Mouse (Mus musculus): ENCODE results near the gene AC129217.1. TPM values are rescaled to one million over a fixed set of nuclear protein-coding genes. Genes with fewer than 3 reads are reported as not detected.
"Not testable (repeated sequence)": the region's sequence is repeated elsewhere in the genome, so short reads cannot be mapped to it uniquely, and the experiment has no call there.

Gene AC129217.1
- polyA plus RNA-seq, 1 experiment from 2014 or later = not detected

DNA sequence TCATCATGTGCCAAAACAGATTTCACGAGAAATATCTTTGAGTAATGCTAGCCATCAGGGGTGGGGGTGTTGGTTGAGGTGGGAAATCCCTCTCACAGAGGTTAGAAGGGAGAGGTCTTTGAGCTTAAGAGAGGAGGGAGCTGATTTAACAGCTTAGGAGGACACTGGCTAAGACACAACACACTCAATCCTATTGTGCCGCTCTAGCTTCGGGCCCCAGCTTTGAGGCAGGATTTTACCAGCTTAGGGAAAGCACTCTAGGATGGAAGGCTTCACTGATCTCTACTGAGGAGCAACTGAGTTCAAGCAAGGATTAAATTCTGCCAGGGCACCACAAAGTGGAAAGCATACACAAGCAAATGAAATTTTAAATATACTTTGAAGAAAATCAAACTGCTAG lies 12.6 kb upstream of the AC129217.1 start:
- no peaks in the 10 kb centered on the region for H3K9me3 ChIP-seq
- H3K36me3 ChIP-seq = peaks cover 49% of the 10 kb centered on the region
- H3K27me3 ChIP-seq (ENCODE audit: insufficient read depth, poor library complexity, severe bottlenecking) = no peaks in the 10 kb centered on the region
- no peak for DNase-seq (ENCODE audit: low spot score)
- H3K4me1 ChIP-seq = peaks cover 19% of the 10 kb centered on the region
- H3K4me3 ChIP-seq = no peak overlapping the region
- H3K27ac ChIP-seq = no peak overlapping the region
- 81% methylated on average over 3 of the region's 3 CpGs for WGBS

DNA sequence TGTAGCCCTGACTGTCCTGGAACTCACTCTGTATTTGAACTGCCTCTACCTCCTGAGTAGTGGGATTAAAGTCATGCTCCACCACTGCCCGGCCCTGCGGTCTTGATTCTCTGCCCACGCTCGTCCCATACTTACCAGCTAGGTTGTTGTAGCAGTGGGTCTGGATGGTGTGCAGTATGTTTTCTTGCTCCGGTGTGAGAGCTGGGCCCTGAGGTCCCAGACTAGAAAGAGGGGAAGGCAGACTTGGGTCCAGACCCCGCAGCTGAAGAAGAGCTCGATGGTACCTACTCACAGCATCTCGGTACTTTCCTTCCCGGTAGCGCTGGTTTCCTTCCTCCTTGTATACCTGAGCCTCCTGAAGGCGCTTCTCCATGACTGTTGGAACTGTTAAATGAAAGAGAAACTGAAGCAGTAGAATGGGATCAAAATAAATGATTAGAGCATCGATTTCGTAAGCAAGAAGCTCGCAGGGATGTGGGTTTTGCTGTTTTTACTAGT lies 11.2 kb upstream of the AC129217.1 start:
- peaks cover 46% of the 10 kb centered on the region for H3K36me3 ChIP-seq
- H3K9me3 ChIP-seq = no peaks in the 10 kb centered on the region
- DNase-seq (ENCODE audit: low spot score) = no peak
- peak overlapping the region; percentile 100 for H3K4me3 ChIP-seq
- peaks cover 29% of the 10 kb centered on the region for H3K4me1 ChIP-seq
- peak overlapping the region; percentile 95 for H3K27ac ChIP-seq
- WGBS = 26% methylated on average over 14 of the region's 14 CpGs
- no peaks in the 10 kb centered on the region for H3K27me3 ChIP-seq (ENCODE audit: insufficient read depth, poor library complexity, severe bottlenecking)

DNA sequence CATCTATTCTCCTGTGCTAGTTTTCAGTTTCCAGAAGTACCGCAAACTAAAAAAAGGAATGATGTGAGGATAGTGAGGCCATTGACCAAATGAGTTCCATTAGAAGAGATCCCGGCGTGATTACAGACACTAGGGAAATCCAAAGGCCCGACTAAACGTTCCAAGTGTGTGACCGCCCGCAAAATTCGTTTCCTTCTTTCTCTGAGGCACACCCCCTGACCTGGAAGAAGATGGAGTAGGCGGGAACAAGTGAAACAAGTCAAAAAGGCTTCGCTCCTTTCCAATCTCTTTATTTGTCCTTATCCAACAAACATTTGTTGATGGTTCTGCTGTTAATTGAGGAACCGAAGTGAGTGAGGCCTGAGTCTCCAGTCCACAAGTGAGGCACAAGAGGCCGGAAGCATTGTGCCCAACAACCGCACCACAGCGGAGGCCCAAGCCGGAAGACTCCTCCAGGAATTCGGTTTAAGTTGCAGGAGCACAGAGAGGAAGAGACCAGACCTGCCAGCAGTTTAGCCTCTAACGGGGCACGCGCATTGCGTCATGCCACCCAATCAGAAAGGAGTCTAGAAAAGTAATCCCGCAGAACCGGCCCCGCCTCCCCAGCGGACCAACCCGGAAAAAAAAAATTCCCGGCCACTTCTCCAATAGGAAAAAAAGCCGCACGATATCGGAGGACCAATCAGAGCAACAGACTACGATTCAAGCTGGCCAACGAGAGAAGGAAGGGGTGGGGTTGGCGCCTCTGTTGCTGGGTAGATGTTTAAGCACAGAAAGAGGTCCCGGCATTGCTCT lies 10.6 kb upstream of the AC129217.1 start, which contains the start of gene Ttc9c:
TSS of gene Ttc9c (minus strand) at position 533 of the 795 bp plus-strand sequence.
- under 1% methylated on average over 33 of the region's 33 CpGs for WGBS
- peak; percentile 99 for DNase-seq (ENCODE audit: low spot score)
- Histone ChIP-seq H3K4me1 (peaks cover 29% of the 10 kb centered on the region), H3K27ac (peak within 1 kb of the TSS; percentile 95), H3K36me3 (peaks cover 46% of the 10 kb centered on the region), H3K9me3 (no peaks in the 10 kb centered on the region), H3K4me3 (peak within 1 kb of the TSS; percentile 100), H3K27me3 (ENCODE audit: insufficient read depth, poor library complexity, severe bottlenecking) (no peaks in the 10 kb centered on the region)

DNA sequence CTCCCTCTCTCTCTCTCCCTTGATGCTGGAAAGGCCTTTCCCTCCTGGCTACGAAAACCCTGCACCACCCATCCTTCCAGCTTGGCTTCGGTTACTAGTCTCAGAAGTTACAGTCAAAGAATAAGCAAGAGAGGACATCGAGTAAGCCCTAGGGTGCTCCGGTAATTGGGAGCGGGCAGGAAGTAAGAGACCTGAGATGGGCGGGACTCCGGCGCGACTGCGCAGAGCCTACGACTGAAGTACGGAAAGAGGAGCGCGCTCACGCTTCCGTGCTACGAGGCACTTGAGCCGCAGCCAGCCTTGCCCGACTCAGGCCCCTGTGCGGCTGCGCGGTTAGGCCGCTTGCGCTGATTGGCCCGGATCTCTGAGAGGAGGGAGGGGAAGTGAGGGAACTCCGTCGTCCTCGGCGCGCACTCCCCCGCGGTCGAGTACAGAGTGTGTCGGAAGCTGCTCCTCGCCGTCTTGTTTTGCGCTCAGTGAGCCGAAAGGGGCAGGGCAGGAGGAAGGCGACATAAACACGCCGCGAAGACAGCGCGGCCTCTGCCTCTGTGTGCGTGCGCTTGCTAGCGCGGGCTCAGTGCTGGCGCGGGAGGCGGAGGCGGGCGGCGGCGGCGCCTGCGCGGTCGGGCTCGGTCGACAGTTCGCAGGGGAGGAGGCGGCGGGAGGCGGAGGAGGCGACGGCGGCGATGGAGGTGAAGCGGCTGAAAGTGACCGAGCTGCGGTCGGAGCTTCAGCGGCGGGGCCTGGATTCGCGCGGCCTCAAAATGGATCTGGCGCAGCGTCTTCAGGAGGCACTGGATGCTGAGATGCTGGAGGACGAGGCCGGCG lies 9.8 kb upstream of the AC129217.1 start, which contains the start of gene Hnrnpul2:
TSS of gene Hnrnpul2 (plus strand) at position 415 of the 828 bp plus-strand sequence.
- peaks cover 29% of the 10 kb centered on the region for H3K4me1 ChIP-seq
- H3K4me3 ChIP-seq = peak within 1 kb of the TSS; percentile 100
- WGBS = under 1% methylated on average over 83 of the region's 83 CpGs
- peaks cover 47% of the 10 kb centered on the region for H3K36me3 ChIP-seq
- DNase-seq (ENCODE audit: low spot score) = peak; percentile 99
- H3K9me3 ChIP-seq = no peaks in the 10 kb centered on the region
- peak within 1 kb of the TSS; percentile 95 for H3K27ac ChIP-seq
- no peaks in the 10 kb centered on the region for H3K27me3 ChIP-seq (ENCODE audit: insufficient read depth, poor library complexity, severe bottlenecking)

DNA sequence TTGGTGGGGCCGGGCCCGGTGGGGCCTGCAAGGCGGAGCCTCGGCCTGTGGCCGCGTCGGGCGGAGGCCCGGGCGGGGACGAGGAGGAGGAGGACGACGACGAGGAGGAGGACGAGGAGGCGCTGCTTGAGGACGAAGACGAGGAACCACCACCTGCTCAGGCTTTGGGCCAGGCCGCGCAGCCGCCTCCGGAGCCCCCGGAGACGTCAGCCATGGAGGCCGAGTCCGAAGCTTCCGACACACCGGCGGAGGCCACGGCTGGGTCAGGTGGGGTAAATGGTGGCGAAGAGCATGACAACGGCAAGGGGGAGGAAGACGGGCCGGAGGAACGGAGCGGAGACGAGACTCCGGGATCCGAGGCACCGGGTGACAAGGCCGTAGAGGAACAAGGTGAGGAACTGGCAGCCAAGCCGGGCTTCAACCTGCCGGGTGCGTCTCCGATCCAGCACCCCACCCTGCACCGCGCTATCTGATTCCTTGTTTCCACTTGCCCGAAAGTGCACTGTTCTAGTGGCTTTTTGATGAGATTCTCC lies 9.1 kb upstream of the AC129217.1 start:
- H3K4me3 ChIP-seq = peak overlapping the region; percentile 100
- no peaks in the 10 kb centered on the region for H3K27me3 ChIP-seq (ENCODE audit: insufficient read depth, poor library complexity, severe bottlenecking)
- H3K4me1 ChIP-seq = peaks cover 29% of the 10 kb centered on the region
- peak; percentile 81 for DNase-seq (ENCODE audit: low spot score)
- no peaks in the 10 kb centered on the region for H3K9me3 ChIP-seq
- WGBS = under 1% methylated on average over 47 of the region's 48 CpGs
- peaks cover 47% of the 10 kb centered on the region for H3K36me3 ChIP-seq
- peak overlapping the region; percentile 95 for H3K27ac ChIP-seq

DNA sequence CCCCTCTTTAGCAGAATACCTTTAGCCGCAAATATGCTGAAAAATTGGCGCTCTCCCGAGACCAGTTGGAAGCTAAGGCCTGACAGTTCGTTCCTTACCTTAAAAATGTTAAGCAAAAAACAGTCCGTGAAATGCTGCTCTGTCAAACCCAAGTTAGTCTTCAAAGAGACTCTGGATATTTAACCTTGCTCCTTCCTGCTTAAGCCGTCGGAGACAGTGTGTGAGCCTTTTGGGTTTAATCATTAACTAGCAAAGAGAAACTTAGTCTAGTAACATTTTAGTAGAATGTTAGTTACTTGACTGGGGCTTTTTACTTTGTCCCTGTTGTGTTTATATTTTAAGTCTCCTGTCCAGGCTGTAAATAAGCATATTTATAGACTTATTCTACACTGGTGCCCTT lies 8.4 kb upstream of the AC129217.1 start:
- WGBS = 3% methylated on average over 7 of the region's 7 CpGs
- DNase-seq (ENCODE audit: low spot score) = no peak
- Histone ChIP-seq H3K4me3 (peak overlapping the region; percentile 100), H3K27me3 (ENCODE audit: insufficient read depth, poor library complexity, severe bottlenecking) (no peaks in the 10 kb centered on the region), H3K27ac (peak overlapping the region; percentile 95), H3K4me1 (peaks cover 29% of the 10 kb centered on the region), H3K9me3 (no peaks in the 10 kb centered on the region), H3K36me3 (peaks cover 50% of the 10 kb centered on the region)

DNA sequence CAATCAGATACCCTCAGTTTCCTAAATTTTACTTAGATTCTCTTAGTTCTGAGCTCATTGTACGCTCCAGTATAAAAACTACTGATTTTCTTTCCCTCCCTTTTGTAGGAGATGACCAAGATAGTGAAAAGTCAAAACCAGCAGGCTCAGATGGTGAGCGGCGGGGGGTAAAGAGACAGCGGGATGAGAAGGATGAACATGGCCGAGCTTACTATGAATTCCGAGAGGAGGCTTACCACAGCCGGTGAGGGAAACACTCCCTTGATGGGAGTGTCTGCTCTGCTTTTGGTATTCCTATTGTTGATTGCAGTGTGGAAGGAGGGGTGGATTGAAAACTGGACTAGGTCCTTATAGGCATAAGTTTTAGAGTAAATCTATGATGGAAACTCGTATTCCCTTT lies 6.9 kb upstream of the AC129217.1 start:
- Histone ChIP-seq H3K4me3 (peak overlapping the region; percentile 100), H3K9me3 (no peaks in the 10 kb centered on the region), H3K27ac (no peak overlapping the region), H3K27me3 (ENCODE audit: insufficient read depth, poor library complexity, severe bottlenecking) (no peaks in the 10 kb centered on the region), H3K36me3 (peaks cover 56% of the 10 kb centered on the region), H3K4me1 (peaks cover 19% of the 10 kb centered on the region; the same call in 1 of the 2 replicates)
- DNase-seq (ENCODE audit: low spot score) = no peak
- 75% methylated on average over 8 of the region's 8 CpGs for WGBS

DNA sequence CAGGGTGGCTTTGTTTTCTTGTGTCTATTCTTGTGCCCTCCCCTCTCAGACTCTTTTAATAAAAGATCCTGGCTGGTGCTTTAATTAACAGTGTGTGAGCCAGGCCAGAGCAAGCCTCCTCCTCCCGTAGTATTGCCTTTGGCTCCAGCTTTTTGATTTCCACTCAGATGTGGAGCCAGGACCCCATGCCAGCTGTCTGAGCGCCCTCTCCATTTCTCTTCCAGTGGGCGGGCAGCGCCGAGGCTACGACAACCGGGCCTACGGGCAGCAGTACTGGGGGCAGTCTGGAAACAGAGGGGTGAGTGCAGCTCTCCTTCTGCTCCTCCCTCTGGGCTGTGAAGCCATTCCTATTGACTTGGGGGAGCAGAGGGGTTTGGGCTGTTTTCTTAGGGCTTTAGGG lies 1.1 kb downstream of the AC129217.1 start:
- 96% methylated on average over 8 of the region's 8 CpGs for WGBS

DNA sequence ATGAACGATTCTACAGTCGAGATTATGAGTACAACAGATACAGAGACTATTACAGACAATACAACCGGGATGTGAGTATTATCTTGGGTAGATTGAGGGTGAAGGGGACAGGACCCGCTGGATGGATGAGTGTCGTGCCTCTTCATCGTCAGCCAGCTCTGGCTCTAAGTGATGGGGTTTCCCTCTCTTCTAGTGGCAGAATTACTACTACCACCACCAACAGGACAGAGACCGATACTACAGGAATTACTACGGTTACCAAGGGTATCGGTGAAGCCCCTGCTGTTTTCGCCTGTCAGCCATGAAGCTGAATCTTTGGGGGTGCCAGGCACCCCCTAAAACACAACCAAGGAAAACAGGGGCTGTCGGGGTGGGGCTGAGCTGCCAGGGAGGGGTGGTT lies 1.7 kb downstream of the AC129217.1 start:
- H3K27ac ChIP-seq = no peak overlapping the region
- no peaks in the 10 kb centered on the region for H3K27me3 ChIP-seq (ENCODE audit: insufficient read depth, poor library complexity, severe bottlenecking)
- WGBS = 89% methylated on average over 11 of the region's 11 CpGs
- H3K36me3 ChIP-seq = peaks cover 98% of the 10 kb centered on the region
- DNase-seq (ENCODE audit: low spot score) = no peak
- no peaks in the 10 kb centered on the region for H3K4me1 ChIP-seq
- H3K9me3 ChIP-seq = no peaks in the 10 kb centered on the region
- no peak overlapping the region for H3K4me3 ChIP-seq

More for the DNA sequence above, 1.1 kb downstream of the AC129217.1 start:
- no peak for DNase-seq (ENCODE audit: low spot score)
- Histone ChIP-seq H3K27ac (no peak overlapping the region), H3K4me1 (no peaks in the 10 kb centered on the region), H3K36me3 (peaks cover 100% of the 10 kb centered on the region), H3K27me3 (ENCODE audit: insufficient read depth, poor library complexity, severe bottlenecking) (no peaks in the 10 kb centered on the region), H3K4me3 (no peak overlapping the region), H3K9me3 (no peaks in the 10 kb centered on the region)

DNA sequence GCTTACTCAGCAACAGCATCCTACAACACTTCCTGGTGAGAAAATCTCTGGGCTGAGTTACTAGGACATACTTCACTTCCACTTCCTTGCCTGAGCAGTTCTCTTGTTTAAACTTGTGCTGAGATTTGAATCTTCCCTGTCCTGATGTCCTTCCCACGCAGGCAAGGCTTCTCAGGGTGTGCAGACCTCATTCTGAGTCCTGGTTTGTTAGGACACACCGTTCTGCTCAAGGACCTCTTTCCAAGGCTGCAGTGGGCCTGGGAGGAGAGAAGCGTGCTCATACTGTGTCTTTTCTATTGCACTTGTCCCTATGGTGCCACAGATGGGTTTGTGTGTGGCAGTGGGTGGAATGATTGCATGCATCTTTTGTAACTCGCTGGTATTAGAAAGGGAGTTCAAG lies 3.4 kb downstream of the AC129217.1 start:
- DNase-seq (ENCODE audit: low spot score) = no peak
- H3K4me1 ChIP-seq = peaks cover 8% of the 10 kb centered on the region; the same call in 1 of the 2 replicates
- no peaks in the 10 kb centered on the region for H3K9me3 ChIP-seq
- H3K27ac ChIP-seq = no peak overlapping the region
- H3K36me3 ChIP-seq = peaks cover 82% of the 10 kb centered on the region
- no peak overlapping the region for H3K4me3 ChIP-seq
- no peaks in the 10 kb centered on the region for H3K27me3 ChIP-seq (ENCODE audit: insufficient read depth, poor library complexity, severe bottlenecking)
- 90% methylated on average over 4 of the region's 4 CpGs for WGBS

DNA sequence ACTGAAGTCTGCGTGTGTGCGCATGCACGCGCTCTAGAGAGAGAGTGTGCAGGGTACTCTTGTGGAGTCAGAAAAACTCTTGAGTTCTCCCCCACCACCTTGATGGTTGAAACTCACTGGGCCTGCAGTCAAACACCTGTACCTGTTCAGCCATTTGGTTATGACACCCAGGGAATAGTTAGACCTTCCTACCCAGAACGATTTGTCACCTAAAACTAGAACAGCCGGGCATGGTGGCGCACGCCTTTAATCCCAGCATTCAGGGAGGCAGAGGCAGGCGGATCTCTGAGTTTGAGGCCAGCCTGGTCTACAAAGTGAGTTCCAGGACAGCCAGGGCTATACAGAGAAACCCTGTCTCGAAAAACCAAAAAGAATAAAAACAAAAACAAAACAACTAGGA lies 6.8 kb downstream of the AC129217.1 start:
- not testable (repeated sequence) for H3K4me3 ChIP-seq; H3K27me3 ChIP-seq (ENCODE audit: insufficient read depth, poor library complexity, severe bottlenecking); DNase-seq (ENCODE audit: low spot score); H3K27ac ChIP-seq; H3K9me3 ChIP-seq
- Histone ChIP-seq H3K4me1 (peaks cover 41% of the 10 kb centered on the region), H3K36me3 (peaks cover 51% of the 10 kb centered on the region)
- WGBS = 94% methylated on average over 10 of the region's 10 CpGs

DNA sequence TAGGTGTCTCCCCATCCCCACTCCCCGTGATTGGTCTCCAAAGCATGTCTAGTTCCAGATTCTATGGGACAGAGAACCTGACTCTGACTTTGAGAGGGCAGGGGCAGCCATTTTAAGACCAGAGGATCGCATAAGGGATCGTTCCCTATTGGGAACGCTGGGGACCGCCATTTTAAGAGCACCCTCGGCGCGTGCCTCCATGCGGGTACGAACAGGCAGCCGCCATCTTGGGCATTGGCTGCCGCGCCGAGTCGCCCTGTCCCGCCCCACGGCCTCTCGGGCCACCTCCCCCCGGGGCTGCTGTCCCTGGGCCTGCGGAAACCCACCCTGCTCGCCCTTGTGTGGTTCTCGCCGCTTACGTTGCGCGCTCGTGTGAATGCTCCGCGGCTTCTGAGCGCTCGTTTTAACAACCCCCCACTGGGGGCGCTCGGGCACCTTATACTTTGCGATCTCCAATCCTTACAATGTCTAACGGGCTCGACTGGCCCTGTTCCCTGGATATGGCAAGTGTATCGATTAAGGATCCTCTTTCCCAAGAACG lies 7.7 kb downstream of the AC129217.1 start, which contains the start of gene Bscl2:
TSS of gene Bscl2 (plus strand) at position 217 of the 541 bp plus-strand sequence.
- Histone ChIP-seq H3K36me3 (peaks cover 45% of the 10 kb centered on the region), H3K4me3 (peak within 1 kb of the TSS; percentile 69), H3K27me3 (ENCODE audit: insufficient read depth, poor library complexity, severe bottlenecking) (no peaks in the 10 kb centered on the region), H3K27ac (peak within 1 kb of the TSS; percentile 98), H3K4me1 (peaks cover 41% of the 10 kb centered on the region), H3K9me3 (no peaks in the 10 kb centered on the region)
- DNase-seq (ENCODE audit: low spot score) = peak; percentile 93
- WGBS = under 1% methylated on average over 38 of the region's 38 CpGs
